Mouse (Mus musculus): ENCODE measurements around the gene Wdr37.

DNA sequence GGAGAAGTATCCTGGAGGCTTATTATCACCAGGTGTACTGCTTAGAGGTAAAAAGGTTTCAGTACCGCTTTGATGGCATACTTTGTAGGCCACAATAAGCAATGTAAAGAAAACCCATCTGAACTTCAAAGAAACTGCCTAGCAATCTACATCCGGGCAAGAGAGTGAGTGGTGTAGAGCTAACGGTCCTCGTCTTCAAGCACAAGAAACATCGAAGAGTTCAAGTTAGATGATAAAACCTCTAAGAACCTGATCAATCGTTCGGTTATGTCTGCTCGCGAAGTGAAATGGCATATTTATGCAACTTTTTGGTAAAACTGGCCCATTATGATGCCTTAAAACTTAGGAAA lies 1.6 kb downstream of the Wdr37 start:
- TF ChIP-seq CTCF (IDR thresholded peaks at IDR 0.05; ENCODE audit: borderline replicate concordance, insufficient read depth, low read length) = no peak
- TF ChIP-seq POLR2A (IDR thresholded peaks at IDR 0.05; ENCODE audit: low read depth, low read length) = no peak
